Mouse (Mus musculus) cerebellum, adult 9-10 months (tissue): ENCODE measurements at regions not wholly inside any gene's neighbourhood (a gene's known extent, or its start where the extent isn't known, plus 50 kb on each side); places are given as distances from the start of the nearest gene placed in this dataset.

Experiments used
- DNase-seq: peaks from one replicate; pipeline ENCODE4 v3.0.0; 2022

DNA sequence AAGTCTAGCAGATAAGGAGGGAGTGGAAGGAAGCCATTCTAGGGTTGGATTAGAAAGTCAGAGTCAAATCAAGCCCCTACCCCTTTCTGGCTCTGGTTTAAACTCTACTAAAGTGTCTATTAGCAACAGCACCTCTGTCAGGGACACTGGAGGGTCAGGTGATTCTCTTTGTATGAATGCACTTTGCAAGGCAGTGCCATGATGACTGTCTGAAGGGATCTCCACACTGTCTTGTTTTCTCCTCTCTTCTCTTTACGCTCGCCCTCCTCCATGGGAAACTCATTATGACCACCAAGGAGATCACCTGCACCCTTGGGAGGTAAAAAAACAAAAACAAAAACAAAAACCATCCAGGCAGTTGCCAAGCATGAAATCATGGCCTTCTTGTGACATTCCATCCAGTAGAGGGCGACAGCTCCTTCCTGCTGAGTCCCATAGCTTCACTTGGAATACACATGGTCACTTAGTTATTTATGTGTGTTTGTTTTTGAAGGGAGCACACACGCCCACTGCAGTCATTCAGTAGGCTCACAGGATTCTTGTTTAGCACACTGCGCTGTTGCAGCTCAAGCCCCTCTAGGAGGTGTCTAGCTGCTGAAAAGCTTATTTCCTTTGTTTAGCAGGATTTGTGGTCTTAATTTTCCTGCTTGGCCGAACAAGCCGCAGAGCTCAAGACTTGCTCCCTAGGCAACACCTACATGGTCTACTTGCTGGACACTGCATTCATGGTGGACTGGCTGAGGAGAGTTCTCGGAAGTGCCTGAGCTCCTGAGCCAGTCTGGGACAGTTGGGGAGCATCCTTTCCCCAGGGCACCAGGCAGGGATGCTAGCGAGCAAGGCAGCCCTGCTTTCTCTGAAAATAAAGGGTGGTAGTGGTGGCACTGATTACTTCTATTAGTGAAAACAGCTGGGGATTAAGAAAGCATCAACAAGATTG, 195.2 kb upstream of the Bmper start:
- peak; percentile 35 for DNase-seq

- no peak for DNase-seq
Measured at GRCm38 (mm10) chr9:23029421-23029820, 193.5 kb upstream of the Bmper start.

- DNase-seq, result no peak
Measured at GRCm38 (mm10) chr9:23030138-23030537, 192.7 kb upstream of the Bmper start.

DNA sequence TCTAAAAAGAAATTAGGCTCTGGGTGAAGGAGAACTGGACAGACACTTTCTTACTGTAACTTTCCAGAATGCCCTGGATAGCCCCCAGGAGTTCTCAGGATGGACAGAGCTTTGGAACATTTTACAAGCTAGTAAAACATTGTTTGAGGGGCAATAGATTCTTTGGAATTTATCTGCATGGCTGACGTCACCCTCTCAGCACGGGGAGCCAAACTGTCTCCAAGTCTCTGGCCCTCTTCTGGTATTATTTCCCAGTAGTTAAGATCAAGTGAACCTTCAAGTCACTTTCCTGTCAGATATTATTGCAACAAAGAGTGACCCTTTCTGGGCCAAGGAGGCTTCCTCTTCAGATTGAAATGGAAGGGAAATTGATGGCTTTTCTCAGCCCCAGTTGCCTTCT, 192.3 kb upstream of the Bmper start:
- no peak for DNase-seq

- peak; percentile 7 for DNase-seq
Measured at GRCm38 (mm10) chr9:23031916-23032315, 191.0 kb upstream of the Bmper start.

DNA sequence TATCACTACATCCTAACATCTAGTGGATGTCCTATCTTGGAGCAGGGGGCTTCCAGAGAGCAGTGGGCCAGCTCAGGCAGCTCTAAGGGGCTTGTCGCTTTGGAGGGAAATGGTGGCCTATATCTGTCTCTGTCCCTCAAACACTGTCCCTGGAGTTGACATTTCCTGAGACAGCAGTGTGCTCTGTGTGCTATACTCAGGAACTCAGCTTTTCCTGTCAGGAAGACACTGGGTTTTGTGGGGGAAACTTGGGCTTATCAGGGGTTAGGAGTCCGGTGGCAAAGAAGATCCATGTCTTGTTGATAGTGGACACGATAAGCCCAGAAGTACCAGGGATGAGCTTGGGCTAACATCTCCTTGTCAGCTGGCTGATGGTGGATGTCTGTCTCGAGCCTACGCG, 187.6 kb upstream of the Bmper start:
- no peak for DNase-seq

- peak; percentile 30 for DNase-seq
Measured at GRCm38 (mm10) chr9:23035901-23036610, 186.8 kb upstream of the Bmper start.

DNA sequence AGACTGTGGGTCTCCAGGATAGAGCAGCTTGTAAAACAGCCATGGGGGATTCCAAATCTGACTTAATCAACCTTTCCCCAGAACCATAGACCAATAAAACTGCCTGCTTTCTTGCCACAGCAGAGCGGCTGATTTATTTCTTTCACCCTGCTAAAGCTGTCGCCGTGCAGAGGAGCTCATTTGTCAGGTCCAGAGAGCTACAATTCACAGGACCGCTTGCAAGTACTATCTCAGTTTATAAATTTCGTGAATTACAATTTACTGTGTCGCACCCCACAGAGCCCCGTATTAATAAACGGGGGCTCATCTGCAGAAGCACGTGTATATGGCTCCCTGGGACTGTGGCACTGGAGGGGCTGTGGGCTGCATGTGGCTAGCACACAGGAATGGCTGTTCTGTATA, 185.4 kb upstream of the Bmper start:
- DNase-seq, result no peak

DNA sequence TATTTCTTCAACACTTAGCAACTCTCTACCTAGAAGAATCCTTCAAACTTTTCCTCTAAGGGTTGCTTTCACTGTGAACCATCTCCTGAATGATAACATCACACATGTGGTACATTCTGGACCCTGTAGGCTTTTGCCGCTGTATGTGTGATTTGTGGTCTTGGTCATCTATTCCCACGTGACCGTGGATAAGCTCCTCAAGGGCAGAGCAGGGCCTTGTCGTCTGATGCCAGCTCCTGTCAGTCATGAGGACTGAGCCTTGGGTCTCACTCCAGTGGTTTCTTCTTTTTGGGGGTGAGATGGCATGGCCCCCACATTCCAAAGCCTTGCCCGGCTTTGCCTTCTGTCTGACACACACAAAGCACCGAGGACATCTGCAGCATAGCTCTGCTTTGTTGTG, 183.3 kb upstream of the Bmper start:
- no peak for DNase-seq

DNA sequence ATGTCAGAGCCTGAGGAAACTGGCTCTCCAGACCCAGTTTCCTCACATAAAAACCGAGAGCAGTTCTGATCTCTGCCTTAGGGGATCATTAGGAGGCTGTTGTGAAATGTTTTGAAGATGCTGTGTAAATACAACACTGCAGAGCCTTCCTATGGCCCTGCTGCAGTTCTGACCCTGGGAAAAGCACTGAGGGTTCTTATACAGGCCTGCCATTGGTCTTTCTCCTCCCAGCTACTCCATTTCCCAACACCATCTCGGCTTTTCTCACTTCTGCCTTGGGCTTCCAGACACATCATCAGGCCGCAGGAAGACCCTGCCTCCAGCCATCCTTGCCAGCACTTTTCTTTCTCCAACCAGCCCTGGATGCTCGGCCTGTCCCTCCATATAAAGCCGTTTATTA, 181.9 kb upstream of the Bmper start:
- no peak for DNase-seq

DNA sequence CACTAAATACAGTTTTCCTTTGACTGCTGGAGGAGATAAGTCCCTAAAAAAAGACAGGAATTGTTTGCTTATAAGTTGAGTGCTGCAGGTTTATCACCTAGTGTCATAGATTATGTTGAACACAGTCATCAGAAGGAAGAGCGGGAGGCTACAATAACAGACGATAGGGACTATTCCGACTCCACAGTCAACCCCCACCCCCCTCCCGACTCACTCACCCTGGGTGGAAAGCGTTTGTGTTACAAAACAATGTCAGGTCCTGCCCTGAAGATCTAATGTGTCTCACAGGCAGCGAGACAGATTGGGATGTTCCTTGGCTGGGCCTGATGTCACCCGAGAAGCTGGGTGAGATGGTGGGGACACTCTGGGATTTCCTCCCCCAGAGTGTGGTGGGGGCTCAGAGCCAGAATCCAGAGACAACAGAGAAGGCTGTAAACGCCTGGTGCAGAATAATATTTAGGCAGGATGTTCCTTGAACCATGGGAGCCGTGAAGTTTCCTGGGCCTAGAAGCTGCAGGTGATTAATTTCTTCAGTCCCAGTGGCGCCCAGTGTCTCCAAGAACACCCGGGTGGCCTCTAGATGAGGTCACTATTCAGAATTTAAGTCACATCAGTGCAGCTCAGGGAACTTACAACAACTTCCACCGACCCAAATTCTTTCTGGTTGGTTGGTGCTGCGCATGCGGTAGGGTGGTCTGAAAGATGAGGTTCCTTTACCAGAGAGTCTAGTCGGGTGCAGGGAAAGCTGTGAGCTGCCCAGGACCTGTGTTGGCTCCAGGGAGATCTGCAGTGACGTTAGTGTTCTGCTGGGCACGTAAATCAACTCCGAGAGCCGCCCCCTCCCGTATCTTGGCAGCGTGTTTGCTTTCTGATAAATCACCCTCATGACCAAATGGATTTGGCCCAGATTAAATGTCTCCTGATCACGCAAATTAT, 181.1 kb upstream of the Bmper start:
- DNase-seq, result no peak

DNA sequence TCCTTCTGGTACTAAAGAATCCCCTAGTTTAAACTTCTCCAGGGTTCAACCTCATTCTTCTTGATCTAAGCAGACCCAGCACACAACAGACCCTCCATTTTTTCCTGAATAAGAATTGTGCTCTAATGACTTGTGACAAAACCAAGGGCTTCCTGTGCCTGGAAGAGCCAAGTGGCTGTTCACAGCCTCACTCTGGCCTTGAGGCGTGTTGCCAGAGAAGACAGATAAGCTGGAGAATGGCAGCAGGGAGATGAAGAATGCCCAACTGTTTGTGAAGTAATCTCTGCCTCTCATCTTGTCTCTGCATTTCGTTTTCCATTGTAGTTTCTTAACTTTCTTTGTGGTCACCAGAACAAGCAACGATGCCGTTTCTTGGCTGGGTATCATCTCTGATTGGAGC, 179.9 kb upstream of the Bmper start:
- DNase-seq, result no peak

GRCm38 (mm10) chr9:23045486-23045885, 177.4 kb upstream of the Bmper start:
- DNase-seq, result no peak

DNA sequence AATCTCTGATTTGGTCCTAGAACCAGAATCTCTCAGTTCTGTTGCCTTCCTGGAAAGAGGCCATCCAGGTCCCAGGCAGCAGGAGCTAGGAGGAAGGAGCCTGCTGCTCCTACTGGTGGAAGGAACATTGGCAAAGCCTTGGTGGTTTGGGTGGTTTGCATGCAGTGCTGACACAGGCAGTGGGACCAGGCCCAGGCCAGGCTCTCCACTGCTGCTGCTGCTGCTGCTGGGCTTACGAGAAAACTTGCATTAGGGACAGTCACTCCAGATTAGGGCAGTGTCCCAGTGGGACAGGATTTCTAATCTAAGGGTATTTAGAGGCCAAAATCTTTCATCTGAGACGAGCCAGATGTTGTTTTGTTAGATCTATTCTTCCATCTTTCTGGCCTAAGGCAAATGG, 172.1 kb upstream of the Bmper start:
- DNase-seq, result no peak

GRCm38 (mm10) chr9:23059526-23059925, 163.3 kb upstream of the Bmper start:
- DNase-seq, result no peak

- DNase-seq, result no peak
Measured at GRCm38 (mm10) chr9:23060526-23060925, 162.3 kb upstream of the Bmper start.

- DNase-seq, result no peak
Measured at GRCm38 (mm10) chr9:23061179-23061929, 161.5 kb upstream of the Bmper start.

DNA sequence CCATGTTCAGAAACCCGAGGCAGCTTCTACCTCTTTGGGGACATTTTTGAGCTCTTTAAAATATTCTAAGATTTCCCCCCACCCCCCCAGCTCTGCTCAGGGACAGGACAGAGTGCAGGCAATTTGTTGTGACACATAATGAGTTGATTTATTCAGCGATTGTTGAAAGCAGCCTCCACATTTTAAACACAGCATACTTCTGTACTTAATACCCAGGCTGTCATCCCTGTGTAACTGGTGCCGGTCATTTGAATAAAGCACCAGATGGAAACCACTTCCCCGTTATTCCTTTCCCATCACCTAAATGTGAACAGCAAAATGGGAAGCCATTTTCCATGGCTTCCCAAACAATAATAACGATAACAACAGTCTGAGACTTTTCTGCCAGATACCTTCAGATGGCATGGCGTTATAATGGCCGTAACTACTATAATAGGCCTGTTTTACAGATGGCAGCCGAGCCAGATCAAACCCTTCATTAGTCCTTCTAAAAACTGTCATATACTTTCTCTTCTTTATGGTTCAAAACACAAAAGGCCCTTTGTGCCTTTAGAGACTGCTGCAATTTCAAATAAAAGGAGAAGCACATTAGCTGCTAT, 160.7 kb upstream of the Bmper start:
- no peak for DNase-seq

GRCm38 (mm10) chr9:23062656-23063444, 160.0 kb upstream of the Bmper start:
- no peak for DNase-seq

- no peak for DNase-seq
Measured at GRCm38 (mm10) chr9:23064001-23064400, 158.9 kb upstream of the Bmper start.

DNA sequence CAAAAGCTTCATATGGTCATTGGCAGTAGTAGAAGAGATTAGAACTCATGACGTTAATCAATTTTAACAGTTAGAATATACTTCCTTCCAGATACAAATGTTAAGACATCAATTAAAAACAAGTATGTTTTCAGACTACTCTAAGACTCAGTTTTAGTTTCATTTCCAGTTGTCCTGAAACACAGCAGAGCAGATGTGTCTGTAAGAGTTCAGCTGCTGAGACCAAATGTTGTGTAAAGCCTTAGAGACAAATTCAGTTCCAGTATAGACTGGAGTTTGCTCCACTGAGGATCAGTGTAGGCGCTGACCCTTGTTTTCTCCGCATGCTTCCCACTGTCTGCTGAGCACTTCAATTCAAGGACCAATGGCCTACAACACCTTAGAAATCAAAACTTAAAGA, 158.1 kb upstream of the Bmper start:
- DNase-seq, result no peak
